Mouse (Mus musculus) CH12.LX (cell line): Measurements from ENCODE around the gene Sephs2. TPM values are rescaled to one million over a fixed set of nuclear protein-coding genes. Genes with fewer than 3 reads are reported as not detected.

Experiments used
- DNase-seq: peaks from one replicate; pipeline ENCODE4 v3.0.0-alpha.2; 2013; ENCODE audit errors: extremely low read depth
- H3K27ac ChIP-seq: 2 replicates; pipeline ENCODE4 v1.5.1; 2012; ENCODE audit warnings: low read depth, mild to moderate bottlenecking, control low read depth, moderate library complexity; ENCODE audit not compliant: insufficient read depth
- H3K27me3 ChIP-seq: replicated peaks from 2 replicates; pipeline ENCODE3; 2012; ENCODE audit warnings: inconsistent platforms
- H3K36me3 ChIP-seq, 2 experiments: replicated peaks in 1 of 2; 2 replicates each; pipeline versions ENCODE3 to v1.6.1; 2012; ENCODE audit warnings: inconsistent platforms in 1 of 2, low read length in 1 of 2, mild to moderate bottlenecking in 1 of 2, mixed read lengths in 1 of 2, moderate library complexity in 1 of 2; ENCODE audit not compliant: control insufficient read depth in 1 of 2, insufficient read depth in 1 of 2
- H3K4me1 ChIP-seq, 2 experiments: 2 replicates each; pipeline ENCODE4 v1.6.1; 2012; ENCODE audit warnings: inconsistent platforms in 1 of 2, moderate library complexity in 1 of 2; ENCODE audit not compliant: insufficient read depth in 2 of 2, control insufficient read depth in 1 of 2
- H3K4me2 ChIP-seq: 2 replicates; pipeline ENCODE4 v1.6.1; 2012; ENCODE audit warnings: low read depth, mild to moderate bottlenecking, control low read depth; ENCODE audit not compliant: poor library complexity, insufficient read depth, severe bottlenecking
- H3K4me3 ChIP-seq, 3 experiments: fragments of 150-350 bp in 1 of 3; sonication (generic) in 1 of 3; replicated peaks in 1 of 3; 2 replicates each; pipeline versions ENCODE3 to v1.5.1; 2011 to 2012; ENCODE audit warnings: low read depth in 2 of 3, low read length in 2 of 3, mild to moderate bottlenecking in 2 of 3, moderate library complexity in 2 of 3, control low read depth in 1 of 3, improper control_type of control experiment in 1 of 3, inconsistent platforms in 1 of 3, mixed read lengths in 1 of 3; ENCODE audit not compliant: poor library complexity in 1 of 3
- H3K79me2 ChIP-seq: replicated peaks from 2 replicates; pipeline ENCODE4 v1.6.1; 2012; ENCODE audit warnings: mild to moderate bottlenecking, moderate library complexity; ENCODE audit not compliant: control insufficient read depth, poor library complexity, insufficient read depth, severe bottlenecking; ENCODE audit errors: extremely low read depth
- H3K9ac ChIP-seq: 2 replicates; pipeline ENCODE4 v1.6.1; 2012; ENCODE audit warnings: low read depth, mild to moderate bottlenecking, control low read depth, moderate library complexity; ENCODE audit not compliant: insufficient read depth
- H3K9me3 ChIP-seq: replicated peaks from 2 replicates; pipeline ENCODE3; 2012; ENCODE audit warnings: low read length, inconsistent platforms, mixed read lengths
- BHLHE40 ChIP-seq: IDR thresholded peaks from 2 replicates; pipeline ENCODE4 v1.6.1; 2011; ENCODE audit warnings: mild to moderate bottlenecking, low read depth, low read length, improper control_type of control experiment
- CHD1 ChIP-seq: IDR thresholded peaks from 2 replicates; pipeline ENCODE4 v1.6.1; 2012; ENCODE audit warnings: low read depth, low read length, improper control_type of control experiment, inconsistent platforms
- CHD2 ChIP-seq: IDR thresholded peaks from 2 replicates; pipeline ENCODE4 v1.6.1; 2011; ENCODE audit warnings: low read length, improper control_type of control experiment
- CTCF ChIP-seq, 2 experiments: IDR thresholded peaks in 1 of 2; conservative IDR thresholded peaks in 1 of 2; 2 replicates each; pipeline ENCODE4 v1.5.1; 2011 to 2012; ENCODE audit warnings: low read depth in 2 of 2, low read length in 2 of 2, improper control_type of control experiment in 1 of 2, inconsistent platforms in 1 of 2, mild to moderate bottlenecking in 1 of 2, moderate library complexity in 1 of 2
- E2F4 ChIP-seq: IDR thresholded peaks from 2 replicates; pipeline ENCODE4 v1.6.1; 2011; ENCODE audit warnings: low read depth, low read length, improper control_type of control experiment; ENCODE audit not compliant: insufficient replicate concordance
- ELF1 ChIP-seq: IDR thresholded peaks from 2 replicates; pipeline ENCODE4 v1.6.1; 2014; ENCODE audit warnings: low read depth, mild to moderate bottlenecking, inconsistent platforms, low read length, improper control_type of control experiment
- EP300 ChIP-seq: IDR thresholded peaks from 2 replicates; pipeline ENCODE4 v1.6.1; 2011; ENCODE audit warnings: low read length, improper control_type of control experiment
- ETS1 ChIP-seq: conservative IDR thresholded peaks from 2 replicates; pipeline ENCODE4 v1.6.1; 2012; ENCODE audit warnings: low read depth, mild to moderate bottlenecking, inconsistent platforms, low read length, improper control_type of control experiment, moderate library complexity
- GABPA ChIP-seq: IDR thresholded peaks from 2 replicates; pipeline ENCODE4 v1.6.1; 2012; ENCODE audit warnings: low read depth, low read length, improper control_type of control experiment, inconsistent platforms; ENCODE audit not compliant: insufficient replicate concordance
- HCFC1 ChIP-seq: IDR thresholded peaks from 2 replicates; pipeline ENCODE4 v1.6.1; 2012; ENCODE audit warnings: low read depth, mild to moderate bottlenecking, inconsistent platforms, low read length, improper control_type of control experiment
- IRF4 ChIP-seq: IDR thresholded peaks from 2 replicates; pipeline ENCODE4 v1.6.1; 2014; ENCODE audit warnings: low read depth, mild to moderate bottlenecking, inconsistent platforms, low read length, improper control_type of control experiment
- JUN ChIP-seq: IDR thresholded peaks from 2 replicates; pipeline ENCODE4 v1.6.1; 2011; ENCODE audit warnings: low read depth, mild to moderate bottlenecking, low read length, improper control_type of control experiment, moderate library complexity; ENCODE audit not compliant: insufficient read depth
- JUND ChIP-seq: conservative IDR thresholded peaks from 2 replicates; pipeline ENCODE4 v1.6.1; 2011; ENCODE audit warnings: low read depth, low read length, improper control_type of control experiment
- KAT2A ChIP-seq: IDR thresholded peaks from 2 replicates; pipeline ENCODE4 v1.6.1; 2012; ENCODE audit warnings: low read length, improper control_type of control experiment, inconsistent platforms; ENCODE audit not compliant: insufficient replicate concordance
- MAFK ChIP-seq: IDR thresholded peaks from 2 replicates; pipeline ENCODE4 v1.6.1; 2011; ENCODE audit warnings: low read length, improper control_type of control experiment; ENCODE audit not compliant: insufficient replicate concordance
- MAX ChIP-seq: IDR thresholded peaks from 2 replicates; pipeline ENCODE4 v1.6.1; 2011; ENCODE audit warnings: low read length, improper control_type of control experiment
- MAZ ChIP-seq: IDR thresholded peaks from 2 replicates; pipeline ENCODE4 v1.6.1; 2012; ENCODE audit warnings: low read depth, mild to moderate bottlenecking, inconsistent platforms, low read length, improper control_type of control experiment, moderate library complexity
- MEF2A ChIP-seq: IDR thresholded peaks from 2 replicates; pipeline ENCODE4 v1.6.1; 2014; ENCODE audit warnings: low read depth, mild to moderate bottlenecking, inconsistent platforms, low read length, improper control_type of control experiment, borderline replicate concordance
- MXI1 ChIP-seq: IDR thresholded peaks from 2 replicates; pipeline ENCODE4 v1.6.1; 2011; ENCODE audit warnings: mild to moderate bottlenecking, low read depth, low read length, improper control_type of control experiment
- MYC ChIP-seq: IDR thresholded peaks from 2 replicates; pipeline ENCODE4 v1.6.1; 2011; ENCODE audit warnings: low read depth, mild to moderate bottlenecking, improper control_type of control experiment, low read length
- NELFE ChIP-seq: IDR thresholded peaks from 2 replicates; pipeline ENCODE4 v1.6.1; 2011; ENCODE audit warnings: low read depth, low read length, improper control_type of control experiment
- NRF1 ChIP-seq: IDR thresholded peaks from 2 replicates; pipeline ENCODE4 v1.6.1; 2014; ENCODE audit warnings: low read depth, mild to moderate bottlenecking, inconsistent platforms, low read length, improper control_type of control experiment, moderate library complexity
- PAX5 ChIP-seq: IDR thresholded peaks from 2 replicates; pipeline ENCODE4 v1.6.1; 2012; ENCODE audit warnings: low read length, inconsistent platforms, mixed read lengths
- POLR2A ChIP-seq: IDR thresholded peaks from 2 replicates; pipeline ENCODE4 v1.6.1; 2011; ENCODE audit warnings: low read depth, mild to moderate bottlenecking, improper control_type of control experiment, low read length
- POLR2AphosphoS2 ChIP-seq: IDR thresholded peaks from 2 replicates; pipeline ENCODE4 v1.6.1; 2011; ENCODE audit warnings: low read depth, low read length, improper control_type of control experiment
- RAD21 ChIP-seq: IDR thresholded peaks from 2 replicates; pipeline ENCODE4 v1.6.1; 2011; ENCODE audit warnings: low read depth, mild to moderate bottlenecking, low read length, improper control_type of control experiment, moderate library complexity
- RCOR1 ChIP-seq: conservative IDR thresholded peaks from 2 replicates; pipeline ENCODE4 v1.6.1; 2012; ENCODE audit warnings: low read depth, mild to moderate bottlenecking, inconsistent platforms, low read length, improper control_type of control experiment
- SIN3A ChIP-seq: IDR thresholded peaks from 2 replicates; pipeline ENCODE4 v1.6.1; 2012; ENCODE audit warnings: low read length, improper control_type of control experiment, inconsistent platforms
- SMC3 ChIP-seq: IDR thresholded peaks from 2 replicates; pipeline ENCODE4 v1.6.1; 2011; ENCODE audit warnings: low read depth, low read length, improper control_type of control experiment
- TBP ChIP-seq: conservative IDR thresholded peaks from 2 replicates; pipeline ENCODE4 v1.6.1; 2011; ENCODE audit warnings: low read depth, low read length, improper control_type of control experiment
- TCF12 ChIP-seq: IDR thresholded peaks from 2 replicates; pipeline ENCODE4 v1.6.1; 2014; ENCODE audit warnings: low read depth, mild to moderate bottlenecking, inconsistent platforms, low read length, improper control_type of control experiment
- UBTF ChIP-seq: IDR thresholded peaks from 2 replicates; pipeline ENCODE4 v1.6.1; 2012; ENCODE audit warnings: low read depth, mild to moderate bottlenecking, inconsistent platforms, low read length, improper control_type of control experiment, moderate library complexity
- USF1 ChIP-seq: IDR thresholded peaks from 2 replicates; pipeline ENCODE4 v1.6.1; 2014; ENCODE audit warnings: low read depth, mild to moderate bottlenecking, inconsistent platforms, low read length, improper control_type of control experiment
- USF2 ChIP-seq: conservative IDR thresholded peaks from 2 replicates; pipeline ENCODE4 v1.6.1; 2011; ENCODE audit warnings: low read depth, low read length, improper control_type of control experiment
- ZC3H11A ChIP-seq: IDR thresholded peaks from 2 replicates; pipeline ENCODE4 v1.6.1; 2012; ENCODE audit warnings: low read depth, mild to moderate bottlenecking, inconsistent platforms, low read length, improper control_type of control experiment
- ZKSCAN1 ChIP-seq: IDR thresholded peaks from 2 replicates; pipeline ENCODE4 v1.6.1; 2012; ENCODE audit warnings: low read depth, inconsistent platforms, low read length, improper control_type of control experiment, borderline replicate concordance
- ZMIZ1 ChIP-seq: IDR thresholded peaks from 2 replicates; pipeline ENCODE4 v1.6.1; 2012; ENCODE audit warnings: low read depth, mild to moderate bottlenecking, inconsistent platforms, low read length, improper control_type of control experiment
- ZNF384 ChIP-seq: IDR thresholded peaks from 2 replicates; pipeline ENCODE4 v1.6.1; 2012; ENCODE audit warnings: low read depth, low read length, improper control_type of control experiment, inconsistent platforms
- dilution Hi-C: fragments of 300-500 bp; cut with MboI; formaldehyde crosslinking; loops from 2 replicates; pipeline ENCODE4 v1.14.3; 2020; ENCODE audit warnings: low sequenced_read_pairs; ENCODE audit not compliant: extremely low pct_unique_long_range_greater_than_20kb, extremely low pct_ligation_motif_present
- in situ Hi-C: fragments of 300-500 bp; cut with MboI; formaldehyde crosslinking; loops from 3 replicates; pipeline ENCODE4 v1.14.3; 2019; ENCODE audit warnings: low sequenced_read_pairs, low pct_ligation_motif_present, low pct_unique_long_range_greater_than_20kb, mixed read lengths
- polyA plus RNA-seq: library from polyadenylated mRNA; unstranded; fragments of >175 nt; gene quantifications from 2 replicates; pipeline ENCODE4 v1.2.1, GENCODE M21; 2012; ENCODE audit warnings: low read depth; ENCODE audit not compliant: insufficient read length
- total RNA-seq, 2 experiments: library from RNA; depleted of rRNA; stranded (reverse); fragments of 300-350 nt in 1 of 2; fragments of >200 nt in 1 of 2; gene quantifications; 2 replicates each; pipeline ENCODE4 v1.2.3; 2012 to 2014

Gene Sephs2
- total and polyA plus RNA-seq, 3 experiments, result 159 to 209 (median 203) TPM

DNA sequence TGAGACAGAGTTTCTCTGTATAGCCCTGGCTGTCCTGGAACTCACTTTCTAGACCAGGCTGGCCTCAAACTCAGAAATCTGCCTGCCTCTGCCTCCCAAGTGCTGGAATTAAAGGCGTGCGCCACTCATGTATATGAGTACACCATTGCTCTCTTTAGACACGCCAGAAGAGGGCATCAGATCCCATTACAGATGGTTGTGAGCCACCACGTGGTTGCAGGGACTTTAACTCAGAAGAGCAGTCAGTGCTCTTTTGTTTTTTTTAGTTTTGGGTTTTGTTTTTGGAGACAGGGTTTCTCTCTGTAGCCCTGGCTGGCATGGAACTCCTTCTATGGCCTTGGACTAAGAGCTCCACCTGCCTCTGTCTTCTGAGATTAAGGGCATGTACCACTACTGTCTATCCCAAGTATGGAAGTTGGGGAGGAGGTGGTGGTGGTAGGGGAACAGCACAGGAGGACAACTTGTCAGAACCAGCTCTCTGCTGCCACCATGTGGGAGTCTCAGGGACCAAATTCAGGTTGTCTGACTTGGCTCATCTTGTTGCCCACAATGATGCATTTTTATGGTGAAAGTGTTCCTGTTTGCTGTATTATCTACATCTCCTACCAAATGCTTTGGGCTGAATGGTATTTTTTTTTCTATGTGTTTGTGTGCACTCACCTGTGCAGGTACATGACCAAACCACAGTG, 45.1 kb downstream of the Sephs2 start:
- no peak overlapping the region for H3K9ac ChIP-seq
- peak; percentile 89 for DNase-seq

DNA sequence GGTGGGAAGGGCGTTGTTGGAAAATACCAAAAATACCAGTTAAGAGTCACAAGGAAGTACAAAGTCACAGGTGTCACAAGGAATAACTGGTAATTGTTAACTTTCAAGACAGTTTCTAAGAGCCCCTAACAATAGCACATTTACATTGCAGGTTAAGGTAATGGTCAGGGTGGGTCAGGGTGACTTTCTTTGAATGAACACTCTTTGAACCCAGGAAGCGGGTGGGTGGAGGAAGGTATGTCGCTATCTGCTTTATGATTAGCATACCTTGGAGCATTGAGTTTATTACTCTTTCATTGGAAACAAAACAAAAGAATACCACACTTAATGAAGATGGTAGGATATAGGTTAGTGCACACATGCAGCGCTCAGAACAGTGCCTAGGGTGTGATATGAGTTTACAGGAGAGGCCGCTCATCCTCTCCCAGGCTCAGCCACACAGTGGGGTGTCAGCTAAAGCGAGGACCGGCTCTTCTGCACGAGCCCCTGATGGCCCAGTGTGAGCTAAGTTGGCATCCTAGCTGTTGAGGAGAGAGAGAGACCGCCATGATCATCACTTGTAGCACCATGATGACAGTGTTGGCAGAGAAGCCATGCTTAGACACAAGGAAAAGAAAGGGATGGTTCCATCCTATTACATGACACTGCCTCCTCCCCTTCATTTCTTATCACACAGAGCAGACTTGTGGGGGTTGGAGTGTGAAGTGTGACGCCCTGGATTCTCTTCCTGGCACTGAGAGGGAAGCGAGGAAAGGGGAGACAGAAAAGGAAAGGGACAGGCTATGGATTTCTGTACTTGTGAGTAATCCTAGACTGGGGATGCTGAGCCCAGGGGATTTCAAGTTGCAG, 48.5 kb downstream of the Sephs2 start:
- Histone ChIP-seq H3K9ac (no peak overlapping the region), H3K79me2 (no peaks in the 10 kb centered on the region), H3K4me1 (peaks cover under 1 to 39% of the 10 kb centered on the region in 2 experiments; a peak in 3 of 4 replicates), H3K27ac (no peak overlapping the region), H3K36me3 (peaks cover 0 to 14% of the 10 kb centered on the region in 2 experiments), H3K27me3 (no peaks in the 10 kb centered on the region), H3K9me3 (peaks cover 4% of the 10 kb centered on the region), H3K4me3 (no peak overlapping the region), H3K4me2 (no peak overlapping the region)
- DNase-seq, result no peak
- dilution Hi-C loops, result no loop called here
- in situ Hi-C loops, result no loop called here
- TF ChIP-seq SIN3A (no peak), SMC3 (no peak), ETS1 (no peak), TBP (no peak), RAD21 (no peak), USF2 (no peak), EP300 (no peak), USF1 (no peak), JUN (no peak), POLR2A (no peak), MYC (no peak), IRF4 (no peak), MAZ (no peak), HCFC1 (no peak), ZMIZ1 (no peak)

More for the DNA sequence above, 45.1 kb downstream of the Sephs2 start:
- no peak overlapping the region for H3K27ac ChIP-seq
- H3K36me3 ChIP-seq, result peaks cover 3 to 25% of the 10 kb centered on the region in 2 experiments
- in situ Hi-C loops, result no loop called here
- peaks cover 19% of the 10 kb centered on the region for H3K79me2 ChIP-seq
- no peaks in the 10 kb centered on the region for H3K9me3 ChIP-seq
- H3K4me1 ChIP-seq, result peaks cover 4 to 43% of the 10 kb centered on the region in 2 experiments; a peak in 3 of 4 replicates
- 0 out of 2 replicates have a peak, but pooled peaks have one; percentile 8 for TF ChIP-seq IRF4
- TF ChIP-seq ETS1, result no peak
- peak; percentile 13; the same call in 1 of the 2 replicates for TF ChIP-seq ZC3H11A
- no peak for TF ChIP-seq ZMIZ1
- TF ChIP-seq MAX, result peak; percentile 82
- TF ChIP-seq SIN3A, result peak; percentile 40; the same call in 1 of the 2 replicates
- TF ChIP-seq HCFC1, result no peak
- TF ChIP-seq CTCF (conservative IDR thresholded peaks at IDR 0.05 in 1 of 2, IDR thresholded peaks at IDR 0.05 in 1 of 2; ENCODE audit: low read depth in 2 of 2, low read length in 2 of 2), result peak; percentile 74 to 83
- no peak for TF ChIP-seq RCOR1
- TF ChIP-seq KAT2A, result no peak
- no peak for TF ChIP-seq UBTF
- no peak for TF ChIP-seq ELF1
- peak; percentile 27; the same call in 1 of the 2 replicates for TF ChIP-seq JUND
- peak; percentile 52; the same call in 1 of the 2 replicates for TF ChIP-seq MEF2A
- TF ChIP-seq JUN, result no peak
- TF ChIP-seq MAZ, result no peak
- TF ChIP-seq GABPA, result no peak
- TF ChIP-seq MAFK, result no peak
- no peak; the same call in 1 of the 2 replicates for TF ChIP-seq NELFE
- TF ChIP-seq BHLHE40, result no peak
- no peak for TF ChIP-seq EP300
- TF ChIP-seq MXI1, result no peak; the same call in 1 of the 2 replicates
- peak; percentile 96 for TF ChIP-seq MYC
- TF ChIP-seq TBP, result no peak
- TF ChIP-seq TCF12, result no peak
- TF ChIP-seq USF1, result peak; percentile 33
- no peak for TF ChIP-seq E2F4
- TF ChIP-seq USF2, result no peak
- no peak for TF ChIP-seq CHD2
- TF ChIP-seq NRF1, result no peak
- TF ChIP-seq ZNF384, result no peak
- TF ChIP-seq POLR2AphosphoS2, result no peak; the same call in 1 of the 2 replicates
- TF ChIP-seq RAD21, result peak; percentile 83
- TF ChIP-seq SMC3, result peak; percentile 73
- TF ChIP-seq ZKSCAN1, result no peak
- TF ChIP-seq CHD1, result no peak
- no peak for TF ChIP-seq PAX5
- peak; percentile 30; the same call in 1 of the 2 replicates for TF ChIP-seq POLR2A
- H3K4me3 ChIP-seq, result no peak overlapping the region
- H3K4me2 ChIP-seq, result no peak overlapping the region
- no peaks in the 10 kb centered on the region for H3K27me3 ChIP-seq
- dilution Hi-C loops, result no loop called here
